Mouse (Mus musculus) ES-Bruce4 (cell line): ENCODE data around the gene Smad3.

Source experiments
- CTCF ChIP-seq: IDR thresholded peaks from one replicate; pipeline ENCODE4 v1.8.1; 2011; ENCODE audit warnings: low read depth, low read length
- EP300 ChIP-seq: IDR thresholded peaks from 2 replicates; pipeline ENCODE4 v1.6.1; 2011; ENCODE audit warnings: low read depth, low read length; ENCODE audit not compliant: insufficient read depth
- POLR2A ChIP-seq: IDR thresholded peaks from one replicate; pipeline ENCODE4 v1.8.1; 2011; ENCODE audit warnings: low read length; ENCODE audit not compliant: insufficient read depth

DNA sequence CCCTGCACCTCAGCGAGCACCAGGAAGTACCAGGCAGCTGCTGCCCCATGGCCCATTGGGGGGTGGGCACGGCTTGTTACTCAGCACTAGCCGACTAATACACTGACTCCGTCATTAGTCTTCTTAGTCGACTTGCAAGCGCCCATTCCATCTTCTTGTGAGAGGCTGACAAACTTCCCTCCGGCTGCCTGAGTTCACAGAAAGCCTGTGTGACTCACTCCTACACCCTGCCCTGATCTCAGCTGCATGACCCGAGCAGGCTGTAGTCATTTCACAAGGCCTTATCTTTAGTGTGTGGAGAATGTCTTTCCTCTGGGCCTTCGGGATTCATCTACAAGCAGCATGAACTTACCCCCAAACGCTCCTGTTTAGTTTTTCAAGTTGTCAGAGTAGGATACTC lies 83.2 kb downstream of the Smad3 start:
- TF ChIP-seq CTCF (no peak), EP300 (no peak), POLR2A (no peak)
